Mouse (Mus musculus): ENCODE measurements at regions not wholly inside any gene's neighbourhood (a gene's known extent, or its start where the extent isn't known, plus 50 kb on each side); places are given as distances from the start of the nearest gene placed in this dataset.

- peak; percentile 6 for DNase-seq (ENCODE audit: low spot score)
These were observed 194.7 kb upstream of the Rfx3 start for GRCm38 (mm10) chr19:28205691-28206090.

GRCm38 (mm10) chr19:28203719-28204118 lies 192.8 kb upstream of the Rfx3 start:
- DNase-seq (ENCODE audit: low spot score), result no peak

- DNase-seq (ENCODE audit: low spot score), result no peak
These were observed 188.4 kb upstream of the Rfx3 start for GRCm38 (mm10) chr19:28199385-28199784.

GRCm38 (mm10) chr19:28196881-28197280 lies 185.9 kb upstream of the Rfx3 start:
- no peak for DNase-seq (ENCODE audit: low spot score)

- DNase-seq (ENCODE audit: low spot score), result no peak
These were observed 181.3 kb upstream of the Rfx3 start for GRCm38 (mm10) chr19:28192248-28192647.

GRCm38 (mm10) chr19:28191428-28192116 lies 180.6 kb upstream of the Rfx3 start:
- DNase-seq (ENCODE audit: low spot score), result no peak

GRCm38 (mm10) chr19:28190250-28190649 lies 179.3 kb upstream of the Rfx3 start:
- DNase-seq (ENCODE audit: low spot score), result no peak

- no peak for DNase-seq (ENCODE audit: low spot score)
These were observed 177.4 kb upstream of the Rfx3 start for GRCm38 (mm10) chr19:28188363-28188762.

GRCm38 (mm10) chr19:28182411-28183182 lies 171.6 kb upstream of the Rfx3 start:
- DNase-seq (ENCODE audit: low spot score), result no peak

GRCm38 (mm10) chr19:28181171-28181570 lies 170.2 kb upstream of the Rfx3 start:
- no peak for DNase-seq (ENCODE audit: low spot score)

GRCm38 (mm10) chr19:28178114-28178513 lies 167.1 kb upstream of the Rfx3 start:
- DNase-seq (ENCODE audit: low spot score), result no peak

GRCm38 (mm10) chr19:28176821-28177220 lies 165.9 kb upstream of the Rfx3 start:
- DNase-seq (ENCODE audit: low spot score), result no peak

GRCm38 (mm10) chr19:28171836-28172534 lies 161.0 kb upstream of the Rfx3 start:
- no peak for DNase-seq (ENCODE audit: low spot score)

- DNase-seq (ENCODE audit: low spot score), result no peak
These were observed 156.6 kb upstream of the Rfx3 start for GRCm38 (mm10) chr19:28167451-28168165.

- DNase-seq (ENCODE audit: low spot score), result no peak
These were observed 155.7 kb upstream of the Rfx3 start for GRCm38 (mm10) chr19:28166626-28167025.

- peak; percentile 72 for DNase-seq (ENCODE audit: low spot score)
These were observed 155.0 kb upstream of the Rfx3 start for GRCm38 (mm10) chr19:28165901-28166361.

GRCm38 (mm10) chr19:28163195-28163594 lies 152.2 kb upstream of the Rfx3 start:
- no peak for DNase-seq (ENCODE audit: low spot score)

GRCm38 (mm10) chr19:28160582-28160981 lies 149.6 kb upstream of the Rfx3 start:
- DNase-seq (ENCODE audit: low spot score), result no peak

- no peak for DNase-seq (ENCODE audit: low spot score)
These were observed 146.2 kb upstream of the Rfx3 start for GRCm38 (mm10) chr19:28157196-28157595.

- DNase-seq (ENCODE audit: low spot score), result no peak
These were observed 126.6 kb upstream of the Rfx3 start for GRCm38 (mm10) chr19:28137581-28137980.

- no peak for DNase-seq (ENCODE audit: low spot score)
These were observed 123.8 kb upstream of the Rfx3 start for GRCm38 (mm10) chr19:28134806-28135205.
